Mouse (Mus musculus) left cerebral cortex, adult 11 months (tissue): ENCODE measurements at regions not wholly inside any gene's neighbourhood (a gene's known extent, or its start where the extent isn't known, plus 50 kb on each side); places are given as distances from the start of the nearest gene placed in this dataset.
A peak's percentile ranks its signal among the peaks of the same experiment; 100 is the strongest.

Experiments
- DNase-seq: peaks from one replicate; pipeline ENCODE4 v3.0.0; 2022; ENCODE audit warnings: low spot score

- DNase-seq: no peak
Observed at GRCm38 (mm10) chrX:36249428-36249827, 53.7 kb downstream of the Zcchc12 start.

DNA sequence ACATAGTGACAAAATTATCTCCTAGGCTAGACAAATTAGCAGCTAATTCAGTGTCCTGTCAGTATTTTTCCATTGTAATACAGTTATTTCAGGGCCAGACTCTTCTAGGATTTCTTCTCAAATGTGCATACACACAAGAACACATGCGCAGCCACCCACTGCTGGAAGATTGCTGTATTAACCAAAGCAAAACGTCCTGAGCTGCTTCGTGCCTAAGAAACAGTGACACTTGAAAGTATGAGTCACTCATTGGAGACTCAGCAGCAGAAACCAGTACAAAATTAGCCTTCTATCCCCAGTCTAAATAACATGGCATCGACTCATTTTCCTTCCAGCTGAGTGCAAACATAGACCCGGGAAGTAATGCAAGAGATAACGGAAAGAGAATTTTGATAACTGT, 59.2 kb downstream of the Zcchc12 start:
- DNase-seq: peak; percentile 2

DNA sequence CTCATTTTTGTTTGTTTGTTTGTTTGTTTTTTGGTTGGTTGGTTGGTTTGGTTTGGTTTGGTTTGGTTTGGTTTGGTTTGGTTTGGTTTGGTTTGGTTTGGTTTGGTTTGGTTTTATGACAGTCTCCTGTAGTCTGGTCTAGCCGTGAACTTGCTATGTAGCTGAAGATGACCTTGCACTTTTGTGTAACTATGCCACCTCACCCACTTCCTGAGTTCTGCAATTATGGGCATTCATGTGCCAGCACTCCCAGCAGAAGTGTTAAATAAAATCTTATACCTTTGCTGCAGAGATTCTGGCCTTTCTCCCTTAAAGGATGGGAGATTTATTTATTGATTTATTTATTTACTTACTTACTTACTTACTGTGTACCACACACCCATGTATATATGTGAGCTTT, 51.5 kb upstream of the Lonrf3 start:
- no peak for DNase-seq
